Mouse (Mus musculus): ENCODE results near the gene Syne4. TPM values are rescaled to one million over a fixed set of nuclear protein-coding genes. Genes with fewer than 3 reads are reported as not detected.

Syne4 gene
- 1 to 10 TPM in 1 of 4 experiments, under 1 TPM in 3; 0.46 to 1.9 (median 0.76) TPM for total RNA-seq (2022)

GRCm38 (mm10) chr7:30314721-30315155, at the start of gene Syne4:
Gene Syne4 (plus strand): TSS chr7:30314807.
- DNase-seq (ENCODE audit: low spot score) = no peak

GRCm38 (mm10) chr7:30265041-30265440, 49.6 kb upstream of the Syne4 start:
- no peak for DNase-seq (ENCODE audit: low spot score)

- no peak for DNase-seq (ENCODE audit: low spot score)
Observed at GRCm38 (mm10) chr7:30265531-30265930, 49.1 kb upstream of the Syne4 start.

GRCm38 (mm10) chr7:30265935-30266334, 48.7 kb upstream of the Syne4 start:
- no peak for DNase-seq (ENCODE audit: low spot score)

GRCm38 (mm10) chr7:30266780-30267179, 47.8 kb upstream of the Syne4 start:
- DNase-seq (ENCODE audit: low spot score) = no peak

GRCm38 (mm10) chr7:30269641-30270040, 45.0 kb upstream of the Syne4 start:
- no peak for DNase-seq (ENCODE audit: low spot score)

GRCm38 (mm10) chr7:30274383-30274782, 40.2 kb upstream of the Syne4 start:
- DNase-seq (ENCODE audit: low spot score) = no peak

GRCm38 (mm10) chr7:30278911-30279310, 35.7 kb upstream of the Syne4 start:
- DNase-seq (ENCODE audit: low spot score) = no peak

GRCm38 (mm10) chr7:30279536-30279935, 35.1 kb upstream of the Syne4 start:
- DNase-seq (ENCODE audit: low spot score) = no peak

- DNase-seq (ENCODE audit: low spot score) = peak; percentile 91
Observed at GRCm38 (mm10) chr7:30279951-30280669, 34.5 kb upstream of the Syne4 start, which contains the start of the genes Thap8 and Wdr62. Gene Thap8 (plus strand): TSS chr7:30280094. Gene Wdr62 (minus strand): TSS chr7:30280419.

GRCm38 (mm10) chr7:30280670-30281138, 33.9 kb upstream of the Syne4 start:
- DNase-seq (ENCODE audit: low spot score) = peak; percentile 91

- no peak for DNase-seq (ENCODE audit: low spot score)
Observed at GRCm38 (mm10) chr7:30281522-30281921, 33.1 kb upstream of the Syne4 start.

- peak; percentile 36 for DNase-seq (ENCODE audit: low spot score)
Observed at GRCm38 (mm10) chr7:30282740-30283139, 31.9 kb upstream of the Syne4 start.

GRCm38 (mm10) chr7:30286701-30287410, 27.8 kb upstream of the Syne4 start:
- DNase-seq (ENCODE audit: low spot score) = no peak

- DNase-seq (ENCODE audit: low spot score) = no peak
Observed at GRCm38 (mm10) chr7:30288046-30288445, 26.6 kb upstream of the Syne4 start.

- no peak for DNase-seq (ENCODE audit: low spot score)
Observed at GRCm38 (mm10) chr7:30289071-30289713, 25.4 kb upstream of the Syne4 start.

- DNase-seq (ENCODE audit: low spot score) = no peak
Observed at GRCm38 (mm10) chr7:30289714-30290399, 24.8 kb upstream of the Syne4 start.

GRCm38 (mm10) chr7:30291215-30292131, 23.1 kb upstream of the Syne4 start, which contains the start of gene Clip3:
Gene Clip3 (plus strand): TSS chr7:30291728.
- DNase-seq (ENCODE audit: low spot score) = peak; percentile 60

GRCm38 (mm10) chr7:30293795-30294194, 20.8 kb upstream of the Syne4 start:
- DNase-seq (ENCODE audit: low spot score) = no peak

- DNase-seq (ENCODE audit: low spot score) = no peak
Observed at GRCm38 (mm10) chr7:30294296-30294695, 20.3 kb upstream of the Syne4 start.

Measured in heart, adult 8-10 months (tissue).